Mouse (Mus musculus) neural tube, embryonic 15.5 days (tissue): ENCODE data around the gene Adcy9. TPM values are rescaled to one million over a fixed set of nuclear protein-coding genes. Genes with fewer than 3 reads are reported as not detected.
A peak's percentile ranks its signal among the peaks of the same experiment; 100 is the strongest.

ENCODE experiments used
- ATAC-seq: fragments of 200-750 bp; cut with Nextera tagmentation; 2 replicates; pipeline ENCODE4 v1.8.0; 2017; ENCODE audit warnings: mild to moderate bottlenecking, moderate TSS enrichment, moderate library complexity; ENCODE audit not compliant: low FRiP score
- H3K27ac ChIP-seq: fragments of 300-500 bp; sonication (generic); replicated peaks from 2 replicates; pipeline ENCODE4 v1.5.1; 2015; ENCODE audit warnings: mild to moderate bottlenecking, inconsistent platforms
- H3K27me3 ChIP-seq: fragments of 300-500 bp; sonication (generic); replicated peaks from 2 replicates; pipeline ENCODE4 v1.6.1; 2015; ENCODE audit warnings: inconsistent platforms
- H3K36me3 ChIP-seq: fragments of 300-500 bp; sonication (generic); 2 replicates; pipeline ENCODE4 v1.6.1; 2015; ENCODE audit warnings: inconsistent platforms
- H3K4me1 ChIP-seq: fragments of 300-500 bp; sonication (generic); 2 replicates; pipeline ENCODE4 v1.6.1; 2015; ENCODE audit warnings: inconsistent platforms
- H3K4me2 ChIP-seq: fragments of 300-500 bp; sonication (generic); 2 replicates; pipeline ENCODE4 v1.6.1; 2015; ENCODE audit warnings: inconsistent platforms, mild to moderate bottlenecking, moderate library complexity
- H3K4me3 ChIP-seq: fragments of 300-500 bp; sonication (generic); replicated peaks from 2 replicates; pipeline ENCODE4 v1.5.1; 2015; ENCODE audit warnings: mild to moderate bottlenecking, inconsistent platforms
- H3K9ac ChIP-seq: fragments of 300-500 bp; sonication (generic); replicated peaks from 2 replicates; pipeline ENCODE4 v1.6.1; 2015; ENCODE audit warnings: mild to moderate bottlenecking, inconsistent platforms
- H3K9me3 ChIP-seq: fragments of 300-500 bp; sonication (generic); replicated peaks from 2 replicates; pipeline ENCODE4 v1.6.1; 2016; ENCODE audit warnings: inconsistent platforms
- WGBS: fragments of 180-500 bp; shearing (Covaris S2); methylation state at CpG from one replicate; pipeline ENCODE4 v1.1.7; 2015; ENCODE audit warnings: mixed read lengths; 5-methylcytosine and 5-hydroxymethylcytosine counted together
- polyA plus RNA-seq: library from polyadenylated mRNA; unstranded; fragments of >200 nt; fragmentation: Nextera tagmentation; extraction: Ambion mirVana; gene quantifications from 2 replicates; pipeline ENCODE4 v1.2.1, GENCODE M21; 2015

The Adcy9 gene
- polyA plus RNA-seq, 1 experiment from 2014 or later, result 5.0 TPM

DNA sequence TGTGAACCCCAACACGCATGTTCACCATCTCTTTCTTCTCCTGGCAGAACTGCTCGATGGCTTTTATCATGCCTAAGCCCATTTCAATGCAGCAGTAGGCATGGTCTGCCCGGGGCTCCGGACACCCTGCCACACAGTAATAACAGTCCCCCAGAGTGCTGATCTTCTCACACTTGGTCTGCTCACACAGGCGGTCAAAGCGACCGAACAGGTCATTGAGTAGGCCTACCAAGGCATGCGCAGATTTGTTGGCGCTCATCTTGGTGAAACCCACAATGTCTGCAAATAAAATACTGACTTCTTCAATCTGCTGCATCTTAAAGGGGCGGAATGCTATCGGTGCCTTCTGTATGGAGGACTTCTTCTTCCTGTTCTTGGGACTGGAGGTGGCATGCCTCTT, 2.2 kb downstream of the Adcy9 start:
- H3K9ac ChIP-seq, result no peak overlapping the region
- no peaks in the 10 kb centered on the region for H3K36me3 ChIP-seq
- no peak for ATAC-seq
- H3K4me2 ChIP-seq, result peak overlapping the region; percentile 92
- H3K4me3 ChIP-seq, result peak overlapping the region; percentile 94
- H3K27ac ChIP-seq, result no peak overlapping the region
- peaks cover 73% of the 10 kb centered on the region for H3K4me1 ChIP-seq
- no peaks in the 10 kb centered on the region for H3K9me3 ChIP-seq
- H3K27me3 ChIP-seq, result no peaks in the 10 kb centered on the region
- 93% methylated on average over 11 of the region's 11 CpGs for WGBS

DNA sequence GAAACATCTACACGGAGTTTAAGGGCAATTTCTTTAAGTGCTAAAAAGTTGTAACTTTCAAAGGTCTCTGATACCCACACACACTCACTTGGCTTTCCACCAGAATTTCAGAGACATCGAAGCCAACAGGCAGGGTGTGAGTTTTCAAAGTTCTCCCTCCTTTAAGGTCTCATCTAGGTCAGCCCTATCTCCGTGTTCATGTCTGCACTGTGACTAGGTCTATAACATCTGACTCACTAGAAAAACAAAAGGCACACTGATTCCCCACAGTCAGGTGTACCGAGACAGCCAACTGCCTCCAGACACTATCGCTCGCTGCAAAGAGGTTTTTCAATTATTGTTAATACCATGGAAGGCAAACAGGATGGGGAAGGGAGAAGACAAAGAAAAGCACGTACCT, 2.8 kb downstream of the Adcy9 start:
- Histone ChIP-seq H3K4me3 (peak overlapping the region; percentile 94), H3K9ac (no peak overlapping the region), H3K4me2 (peak overlapping the region; percentile 92), H3K4me1 (peaks cover 73% of the 10 kb centered on the region), H3K36me3 (no peaks in the 10 kb centered on the region), H3K27me3 (no peaks in the 10 kb centered on the region), H3K9me3 (no peaks in the 10 kb centered on the region), H3K27ac (no peak overlapping the region)
- WGBS, result 77% methylated on average over 7 of the region's 7 CpGs
- no peak for ATAC-seq

DNA sequence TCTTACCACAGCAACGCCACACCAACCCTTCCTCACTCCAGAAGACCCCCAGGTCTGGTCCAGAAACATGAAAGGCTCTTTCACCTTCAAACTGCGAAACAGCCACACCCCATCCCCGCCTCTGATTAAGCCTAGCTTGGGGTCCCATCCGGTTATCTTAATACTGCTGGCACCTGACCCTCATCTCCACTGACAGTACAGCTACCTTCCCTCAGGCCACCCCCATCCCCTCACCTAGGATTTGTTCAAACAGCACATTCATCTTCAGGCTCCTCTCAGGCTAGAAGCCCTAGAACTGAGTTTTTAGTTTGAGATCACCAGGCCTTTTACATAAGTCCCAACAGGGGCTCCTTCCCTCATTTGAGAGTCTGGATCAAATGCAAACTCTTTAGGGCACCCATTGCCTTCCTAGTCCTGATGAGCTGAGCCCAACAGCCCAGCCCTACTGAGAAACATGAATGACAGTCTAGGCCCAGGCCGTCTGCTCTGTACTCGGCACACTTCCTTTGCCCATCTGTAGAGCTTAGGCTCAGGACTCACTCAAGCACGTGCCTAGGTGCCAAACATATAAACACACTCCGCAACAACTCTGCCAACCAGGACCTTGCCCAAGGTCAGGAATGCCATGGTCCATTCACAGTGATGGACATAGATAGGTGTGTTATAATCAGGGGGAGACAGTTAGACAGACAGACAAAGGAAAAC, 5.3 kb downstream of the Adcy9 start:
- Histone ChIP-seq H3K9ac (0 out of 2 replicates have a peak overlapping the region, but pooled peaks have one; percentile 27), H3K27me3 (no peaks in the 10 kb centered on the region), H3K4me2 (peak overlapping the region; percentile 92), H3K4me3 (peak overlapping the region; percentile 28), H3K27ac (no peak overlapping the region), H3K9me3 (no peaks in the 10 kb centered on the region), H3K36me3 (no peaks in the 10 kb centered on the region), H3K4me1 (peaks cover 66% of the 10 kb centered on the region)
- no peak for ATAC-seq
- WGBS, result 80% methylated on average over 8 of the region's 8 CpGs

DNA sequence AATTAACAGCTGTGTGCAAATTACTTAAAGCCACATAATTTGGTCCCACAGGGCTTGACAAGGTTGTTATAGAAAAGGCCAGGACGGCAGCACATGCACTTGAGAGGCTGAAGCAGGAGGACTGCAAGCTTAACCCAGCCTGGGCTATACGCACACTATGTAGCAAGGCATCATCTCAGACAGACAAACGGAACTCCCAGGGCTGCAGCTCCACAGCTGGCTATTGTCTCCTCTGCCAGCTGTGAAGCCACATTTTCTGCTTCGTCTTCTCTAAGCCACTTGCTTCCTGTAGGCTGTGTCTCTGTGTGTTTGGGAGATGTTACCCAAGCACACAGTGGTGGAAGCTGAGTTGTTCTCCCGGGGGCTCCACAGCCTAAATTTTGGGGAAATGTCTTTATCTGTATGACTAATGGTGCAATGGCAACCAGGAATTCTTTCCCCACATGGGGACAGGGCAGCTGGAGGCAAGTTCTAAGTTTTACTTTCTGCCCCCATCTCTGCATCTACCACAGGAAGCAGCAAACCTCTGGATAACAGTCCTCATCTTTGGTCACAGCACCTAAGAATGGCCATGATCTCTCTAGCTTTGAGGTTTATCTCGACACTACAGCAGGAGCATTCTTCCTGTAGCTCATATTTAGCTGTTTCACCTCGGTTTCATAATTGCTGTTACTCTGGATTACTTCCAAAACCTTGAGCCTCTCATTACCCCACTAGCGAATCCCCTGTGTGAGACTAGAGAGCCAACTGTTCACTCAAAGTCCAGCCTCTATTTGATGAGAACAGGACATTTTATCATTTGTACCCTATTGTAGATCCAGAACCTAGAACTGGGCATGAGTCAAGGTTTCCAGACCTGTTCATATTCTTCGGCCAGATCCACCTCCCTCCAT, 6.1 kb downstream of the Adcy9 start:
- no peaks in the 10 kb centered on the region for H3K9me3 ChIP-seq
- H3K27me3 ChIP-seq, result no peaks in the 10 kb centered on the region
- no peak overlapping the region for H3K4me3 ChIP-seq
- 69% methylated on average over 9 of the region's 9 CpGs for WGBS
- H3K9ac ChIP-seq, result no peak overlapping the region
- ATAC-seq, result no peak
- H3K36me3 ChIP-seq, result no peaks in the 10 kb centered on the region
- H3K27ac ChIP-seq, result no peak overlapping the region
- H3K4me2 ChIP-seq, result peak overlapping the region; percentile 92
- peaks cover 60% of the 10 kb centered on the region for H3K4me1 ChIP-seq

DNA sequence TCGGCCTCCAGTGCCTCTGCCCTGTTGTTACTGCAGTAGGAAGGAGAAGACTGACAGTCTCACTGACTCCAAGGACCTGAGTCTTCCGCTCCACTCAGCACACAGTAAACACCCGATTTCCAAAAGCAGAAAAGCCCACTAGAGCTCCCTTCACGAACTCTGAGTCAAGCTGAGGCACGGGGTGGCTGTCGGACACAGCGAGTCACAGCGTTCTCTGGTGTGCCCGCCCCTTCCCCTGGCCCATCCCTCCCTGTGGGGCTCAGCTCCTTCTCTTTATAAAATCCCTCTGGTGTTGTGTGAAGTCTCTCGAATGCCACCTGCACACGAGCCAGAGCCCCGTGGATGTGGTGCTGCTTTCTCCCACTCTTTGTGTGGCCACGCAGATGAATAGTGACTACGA, 7.0 kb downstream of the Adcy9 start:
- peaks cover 51% of the 10 kb centered on the region for H3K4me1 ChIP-seq

DNA sequence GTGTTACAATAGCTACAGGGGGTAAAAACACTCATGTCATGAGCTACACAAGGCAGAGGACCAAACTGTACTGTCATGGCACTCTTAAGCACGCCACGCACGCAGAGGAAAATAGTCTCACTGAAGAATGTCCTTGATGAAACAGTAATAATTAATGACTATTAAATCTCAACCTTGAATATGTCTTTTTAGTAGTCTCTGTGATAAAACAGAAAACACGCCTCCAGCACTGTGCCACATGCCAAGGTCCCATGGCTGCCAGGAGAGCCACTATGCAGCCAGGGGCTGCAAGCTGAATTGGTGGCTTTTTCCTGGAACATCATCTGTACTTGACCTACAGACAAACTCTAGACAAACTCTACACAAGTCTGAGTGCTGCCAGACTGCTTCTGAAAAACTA, 8.0 kb downstream of the Adcy9 start:
- H3K36me3 ChIP-seq, result no peaks in the 10 kb centered on the region
- no peak overlapping the region for H3K4me2 ChIP-seq
- H3K9ac ChIP-seq, result no peak overlapping the region
- ATAC-seq, result no peak
- H3K4me1 ChIP-seq, result peaks cover 45% of the 10 kb centered on the region
- no peak overlapping the region for H3K4me3 ChIP-seq
- no peaks in the 10 kb centered on the region for H3K27me3 ChIP-seq
- no peaks in the 10 kb centered on the region for H3K9me3 ChIP-seq
- WGBS, result 83% methylated on average over 4 of the region's 4 CpGs
- H3K27ac ChIP-seq, result no peak overlapping the region

More for the DNA sequence above, 7.0 kb downstream of the Adcy9 start:
- Histone ChIP-seq H3K27me3 (no peaks in the 10 kb centered on the region), H3K9me3 (no peaks in the 10 kb centered on the region), H3K27ac (no peak overlapping the region), H3K36me3 (no peaks in the 10 kb centered on the region), H3K4me3 (no peak overlapping the region; the same call in 1 of the 2 replicates), H3K4me2 (peak overlapping the region; percentile 23), H3K9ac (0 out of 2 replicates have a peak overlapping the region, but pooled peaks have one; percentile 9)
- WGBS, result 56% methylated on average over 14 of the region's 14 CpGs
- ATAC-seq, result no peak

DNA sequence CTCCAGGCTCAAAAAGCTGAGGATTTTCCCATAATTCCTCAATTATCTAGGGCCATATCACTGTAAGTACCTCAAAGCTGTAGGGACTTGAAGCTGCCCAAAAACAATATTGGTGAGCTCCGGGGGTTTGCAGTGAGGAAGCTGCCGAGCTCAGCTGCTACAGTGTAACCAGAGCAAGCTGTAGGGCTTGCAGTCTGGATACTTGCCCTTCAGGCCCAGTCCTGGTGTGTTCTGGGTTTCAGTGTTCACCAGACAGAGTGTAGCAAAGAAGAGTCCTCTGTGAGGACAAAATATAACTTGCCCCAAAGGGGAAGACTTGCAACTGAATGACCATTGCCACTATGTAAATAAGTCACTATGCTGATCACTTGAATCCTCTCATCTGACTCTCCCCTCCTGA, 9.0 kb downstream of the Adcy9 start:
- Histone ChIP-seq H3K9ac (no peak overlapping the region), H3K4me2 (no peak overlapping the region), H3K27ac (no peak overlapping the region), H3K4me3 (no peak overlapping the region), H3K36me3 (no peaks in the 10 kb centered on the region), H3K4me1 (peaks cover 39% of the 10 kb centered on the region), H3K9me3 (no peaks in the 10 kb centered on the region), H3K27me3 (no peaks in the 10 kb centered on the region)
- ATAC-seq, result no peak
- WGBS, result 65% methylated on average over 2 of the region's 2 CpGs

DNA sequence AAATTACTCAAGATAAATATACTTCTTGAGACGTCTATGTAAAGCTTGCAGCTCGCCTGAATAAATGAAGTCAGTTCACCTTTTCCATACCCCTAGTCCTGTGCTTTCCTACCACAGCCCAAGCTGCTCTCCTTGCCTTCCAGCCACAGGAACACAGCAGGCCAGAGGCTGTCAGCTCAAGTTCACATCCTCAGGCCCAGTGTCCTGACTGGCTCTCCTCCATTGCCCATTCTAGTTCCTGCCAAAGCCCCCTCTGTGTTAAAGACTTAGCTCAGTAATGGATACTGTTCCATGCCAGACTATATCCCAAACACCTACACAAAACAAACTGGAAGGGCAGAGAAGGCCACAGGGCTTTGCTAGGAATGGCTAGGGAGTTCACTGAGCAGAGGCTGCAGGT, 12.8 kb downstream of the Adcy9 start:
- Histone ChIP-seq H3K4me3 (no peak overlapping the region), H3K9ac (no peak overlapping the region), H3K4me2 (no peak overlapping the region), H3K27me3 (no peaks in the 10 kb centered on the region), H3K4me1 (0 out of 2 replicates have a peak, but pooled peaks cover 7% of the 10 kb centered on the region), H3K9me3 (no peaks in the 10 kb centered on the region), H3K36me3 (no peaks in the 10 kb centered on the region), H3K27ac (no peak overlapping the region)
- ATAC-seq, result no peak
- 85% methylated on average over 2 of the region's 2 CpGs for WGBS

DNA sequence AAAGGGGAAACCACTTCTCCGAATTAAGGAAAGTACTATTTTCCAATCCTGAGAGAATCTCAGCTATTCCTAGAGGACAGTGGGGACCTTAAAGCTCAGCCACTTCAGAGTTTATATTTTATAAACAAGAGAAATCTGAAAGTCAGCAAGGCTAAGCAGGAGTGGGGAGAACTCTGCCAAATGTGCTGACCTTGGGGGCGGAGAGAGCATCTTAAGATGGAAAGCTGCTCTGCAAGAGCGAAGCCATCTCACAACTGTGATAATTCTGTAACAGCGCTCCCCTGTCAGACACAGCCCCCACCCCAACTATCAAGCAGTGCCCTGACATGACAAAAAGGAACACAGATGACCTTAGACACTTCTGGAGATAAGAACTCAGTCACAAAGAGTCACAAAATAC, 13.6 kb downstream of the Adcy9 start:
- no peaks in the 10 kb centered on the region for H3K9me3 ChIP-seq
- WGBS, result 76% methylated on average over 4 of the region's 4 CpGs
- H3K27me3 ChIP-seq, result no peaks in the 10 kb centered on the region
- H3K27ac ChIP-seq, result no peak overlapping the region
- no peak overlapping the region for H3K4me2 ChIP-seq
- ATAC-seq, result no peak
- H3K9ac ChIP-seq, result no peak overlapping the region
- no peaks in the 10 kb centered on the region for H3K36me3 ChIP-seq
- H3K4me3 ChIP-seq, result no peak overlapping the region
- H3K4me1 ChIP-seq, result 0 out of 2 replicates have a peak, but pooled peaks cover 7% of the 10 kb centered on the region

DNA sequence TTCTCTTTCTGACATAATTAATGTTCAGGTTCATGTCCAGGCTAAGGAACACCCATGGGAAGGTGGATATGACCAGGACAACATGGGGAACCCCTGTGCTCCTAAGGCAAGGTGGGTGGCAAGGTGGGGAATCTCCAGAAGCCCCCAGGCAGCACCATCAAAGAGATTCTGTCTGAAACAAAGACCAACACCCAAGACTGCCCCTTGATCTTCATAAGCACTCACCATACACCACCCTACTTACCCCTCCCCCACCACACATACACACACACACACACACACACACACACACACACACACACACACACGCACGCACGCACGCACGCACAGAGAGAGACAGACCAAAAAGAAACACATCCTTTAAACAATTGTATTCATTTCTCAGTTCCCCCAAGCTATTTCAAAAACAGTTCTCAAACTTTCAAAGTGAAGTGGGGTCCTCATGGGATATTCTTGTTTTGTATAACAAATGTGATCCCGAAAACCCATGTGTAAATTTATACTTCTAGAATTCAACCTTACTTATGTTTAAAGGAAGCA, 14.2 kb downstream of the Adcy9 start:
- H3K4me3 ChIP-seq, result no peak overlapping the region
- no peak overlapping the region for H3K27ac ChIP-seq
- H3K4me2 ChIP-seq, result no peak overlapping the region
- H3K9me3 ChIP-seq, result no peaks in the 10 kb centered on the region
- H3K27me3 ChIP-seq, result no peaks in the 10 kb centered on the region
- no peak for ATAC-seq
- H3K36me3 ChIP-seq, result no peaks in the 10 kb centered on the region
- 84% methylated on average over 6 of the region's 6 CpGs for WGBS
- H3K4me1 ChIP-seq, result 0 out of 2 replicates have a peak, but pooled peaks cover 7% of the 10 kb centered on the region
- no peak overlapping the region for H3K9ac ChIP-seq

DNA sequence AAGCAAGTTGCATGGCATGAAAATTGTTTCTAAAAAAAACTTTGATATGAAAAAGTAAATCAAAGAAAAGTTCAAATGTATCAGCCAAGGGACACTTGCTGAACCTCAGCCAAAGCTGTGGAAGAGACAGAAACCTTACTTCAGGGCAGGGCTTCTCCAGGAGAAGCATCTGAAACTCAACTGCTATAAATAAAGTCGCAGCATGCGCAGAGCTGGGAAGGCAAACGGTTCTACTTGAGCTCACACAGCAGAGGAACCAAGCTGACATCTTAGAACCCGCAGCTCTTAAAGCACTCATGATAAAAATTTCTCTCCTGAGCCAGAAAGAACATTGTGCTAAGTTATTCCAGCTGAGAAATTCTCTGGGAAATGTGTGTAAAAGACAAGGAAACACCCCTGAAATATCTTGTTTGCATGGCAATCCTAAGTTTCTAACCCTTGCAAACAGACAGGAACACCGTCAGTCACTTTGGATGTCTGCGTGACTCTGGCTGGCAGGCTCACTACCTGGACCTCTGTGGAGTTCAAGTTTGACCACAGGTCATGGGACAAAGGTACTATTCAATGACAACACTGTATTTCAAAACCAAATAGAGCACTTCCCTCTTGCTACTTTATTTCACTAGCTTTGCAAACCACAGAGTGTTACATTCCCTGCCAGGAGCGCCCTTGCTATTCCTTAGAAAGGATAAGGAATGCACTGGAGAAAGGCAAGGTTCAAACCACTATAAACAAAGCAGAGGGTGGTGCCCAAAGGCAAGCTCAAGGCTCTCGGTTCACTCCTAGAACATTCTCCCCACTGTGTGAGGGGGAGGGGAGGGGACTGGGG, 15.2 kb downstream of the Adcy9 start:
- no peak overlapping the region for H3K4me2 ChIP-seq
- no peaks in the 10 kb centered on the region for H3K36me3 ChIP-seq
- H3K27me3 ChIP-seq, result no peaks in the 10 kb centered on the region
- 0 out of 2 replicates have a peak, but pooled peaks cover 7% of the 10 kb centered on the region for H3K4me1 ChIP-seq
- H3K4me3 ChIP-seq, result no peak overlapping the region
- 65% methylated on average over 8 of the region's 8 CpGs for WGBS
- H3K27ac ChIP-seq, result no peak overlapping the region
- no peaks in the 10 kb centered on the region for H3K9me3 ChIP-seq
- no peak for ATAC-seq
- no peak overlapping the region for H3K9ac ChIP-seq
